Mouse (Mus musculus): Measurements from ENCODE around the gene Pofut1.

Pofut1 gene

GRCm38 (mm10) chr2:153241250-153242014 lies at the start of gene Pofut1, which contains the start of gene Plagl2:
Gene Pofut1, plus strand, starts transcription at chr2:153241533.
Gene Plagl2, minus strand, starts transcription at chr2:153241426.
- DNase-seq (ENCODE audit: low spot score) = peak; percentile 92

- no peak for DNase-seq (ENCODE audit: low spot score)
Observed at GRCm38 (mm10) chr2:153194255-153194654, 47.1 kb upstream of the Pofut1 start.

GRCm38 (mm10) chr2:153198485-153198884 lies 42.8 kb upstream of the Pofut1 start:
- DNase-seq (ENCODE audit: low spot score) = peak; percentile 59

- DNase-seq (ENCODE audit: low spot score) = no peak
Observed at GRCm38 (mm10) chr2:153199114-153199513, 42.2 kb upstream of the Pofut1 start.

GRCm38 (mm10) chr2:153202766-153203165 lies 38.6 kb upstream of the Pofut1 start:
- peak; percentile 67 for DNase-seq (ENCODE audit: low spot score)

- DNase-seq (ENCODE audit: low spot score) = no peak
Observed at GRCm38 (mm10) chr2:153208149-153208548, 33.2 kb upstream of the Pofut1 start.

GRCm38 (mm10) chr2:153209286-153209685 lies 32.0 kb upstream of the Pofut1 start:
- no peak for DNase-seq (ENCODE audit: low spot score)

- no peak for DNase-seq (ENCODE audit: low spot score)
Observed at GRCm38 (mm10) chr2:153211451-153211850, 29.9 kb upstream of the Pofut1 start.

GRCm38 (mm10) chr2:153213351-153213750 lies 28.0 kb upstream of the Pofut1 start:
- no peak for DNase-seq (ENCODE audit: low spot score)

- DNase-seq (ENCODE audit: low spot score) = no peak
Observed at GRCm38 (mm10) chr2:153214771-153215259, 26.5 kb upstream of the Pofut1 start.

GRCm38 (mm10) chr2:153215421-153215820 lies 25.9 kb upstream of the Pofut1 start:
- no peak for DNase-seq (ENCODE audit: low spot score)

GRCm38 (mm10) chr2:153217826-153218340 lies 23.4 kb upstream of the Pofut1 start:
- DNase-seq (ENCODE audit: low spot score) = no peak

GRCm38 (mm10) chr2:153218516-153218915 lies 22.8 kb upstream of the Pofut1 start:
- DNase-seq (ENCODE audit: low spot score) = no peak

- DNase-seq (ENCODE audit: low spot score) = no peak
Observed at GRCm38 (mm10) chr2:153221620-153222019, 19.7 kb upstream of the Pofut1 start.

- no peak for DNase-seq (ENCODE audit: low spot score)
Observed at GRCm38 (mm10) chr2:153222130-153222529, 19.2 kb upstream of the Pofut1 start.

GRCm38 (mm10) chr2:153222566-153222965 lies 18.8 kb upstream of the Pofut1 start:
- DNase-seq (ENCODE audit: low spot score) = no peak

GRCm38 (mm10) chr2:153224946-153225594 lies 16.3 kb upstream of the Pofut1 start, which contains the start of gene Tspyl3:
Gene Tspyl3, minus strand, starts transcription at chr2:153225441.
- DNase-seq (ENCODE audit: low spot score) = no peak

GRCm38 (mm10) chr2:153225595-153225953 lies 15.8 kb upstream of the Pofut1 start:
- DNase-seq (ENCODE audit: low spot score) = no peak

GRCm38 (mm10) chr2:153227959-153228358 lies 13.4 kb upstream of the Pofut1 start:
- DNase-seq (ENCODE audit: low spot score) = no peak

GRCm38 (mm10) chr2:153228523-153228922 lies 12.8 kb upstream of the Pofut1 start:
- DNase-seq (ENCODE audit: low spot score) = no peak

GRCm38 (mm10) chr2:153237193-153237592 lies 4.1 kb upstream of the Pofut1 start:
- DNase-seq (ENCODE audit: low spot score) = no peak

- no peak for DNase-seq (ENCODE audit: low spot score)
Observed at GRCm38 (mm10) chr2:153237891-153238290, 3.4 kb upstream of the Pofut1 start.

- no peak for DNase-seq (ENCODE audit: low spot score)
Observed at GRCm38 (mm10) chr2:153238406-153238805, 2.9 kb upstream of the Pofut1 start.
